Mouse (Mus musculus) cerebellum, adult 9-10 months (tissue): ENCODE results near the gene Chac2.
"Not testable (repeated sequence)": the region's sequence is repeated elsewhere in the genome, so short reads cannot be mapped to it uniquely, and the experiment has no call there.

Experiments
- DNase-seq: peaks from one replicate; pipeline ENCODE4 v3.0.0; 2022

Gene Chac2

GRCm38 (mm10) chr11:30985877-30986624 lies at the start of gene Chac2:
Chac2 (minus strand) TSS chr11:30986350.
- peak; percentile 87 for DNase-seq

GRCm38 (mm10) chr11:31034958-31035357 lies 48.8 kb upstream of the Chac2 start:
- no peak for DNase-seq

GRCm38 (mm10) chr11:31017466-31017865 lies 31.3 kb upstream of the Chac2 start:
- not testable (repeated sequence) for DNase-seq

GRCm38 (mm10) chr11:31009668-31010067 lies 23.5 kb upstream of the Chac2 start:
- DNase-seq = not testable (repeated sequence)

GRCm38 (mm10) chr11:31001169-31001908 lies 15.2 kb upstream of the Chac2 start:
- no peak for DNase-seq

GRCm38 (mm10) chr11:31000028-31000427 lies 13.9 kb upstream of the Chac2 start:
- DNase-seq = no peak

- no peak for DNase-seq
These were observed 12.6 kb upstream of the Chac2 start for GRCm38 (mm10) chr11:30998704-30999103.

- DNase-seq = no peak
These were observed 12.0 kb upstream of the Chac2 start for GRCm38 (mm10) chr11:30998199-30998598.

GRCm38 (mm10) chr11:30996670-30997069 lies 10.5 kb upstream of the Chac2 start:
- DNase-seq = no peak

- no peak for DNase-seq
These were observed 471 bp upstream of the Chac2 start for GRCm38 (mm10) chr11:30986625-30987017.

- DNase-seq = no peak
These were observed 913 bp downstream of the Chac2 start for GRCm38 (mm10) chr11:30985237-30985636.

GRCm38 (mm10) chr11:30954279-30954725 lies 31.8 kb downstream of the Chac2 start, which contains the start of gene Erlec1:
Erlec1 (minus strand) TSS chr11:30954335.
- peak; percentile 83 for DNase-seq

- peak; percentile 65 for DNase-seq
These were observed 32.5 kb downstream of the Chac2 start for GRCm38 (mm10) chr11:30953469-30954154.

- peak; percentile 26 for DNase-seq
These were observed 33.3 kb downstream of the Chac2 start for GRCm38 (mm10) chr11:30952829-30953228.

GRCm38 (mm10) chr11:30943522-30943921 lies 42.6 kb downstream of the Chac2 start:
- DNase-seq = peak; percentile 89

GRCm38 (mm10) chr11:30928498-30928897 lies 57.7 kb downstream of the Chac2 start:
- DNase-seq = no peak

- no peak for DNase-seq
These were observed 58.1 kb downstream of the Chac2 start for GRCm38 (mm10) chr11:30928079-30928478.
